Mouse (Mus musculus) small intestine, adult 2 months (tissue): Measurements from ENCODE around the gene Neurl1a.

Source experiments
- CTCF ChIP-seq: fragments of 200-500 bp; IDR thresholded peaks from 2 replicates; pipeline ENCODE4 v1.5.1; 2012; ENCODE audit warnings: low read depth, mild to moderate bottlenecking, control low read depth, inconsistent platforms, low read length, moderate library complexity, mixed read lengths; ENCODE audit not compliant: insufficient replicate concordance, insufficient read length; ENCODE audit errors: extremely low read depth
- POLR2A ChIP-seq: fragments of 200-500 bp; IDR thresholded peaks from 2 replicates; pipeline ENCODE4 v1.6.1; 2012; ENCODE audit warnings: low read depth, mild to moderate bottlenecking, control low read depth, inconsistent platforms, low read length, moderate library complexity

DNA sequence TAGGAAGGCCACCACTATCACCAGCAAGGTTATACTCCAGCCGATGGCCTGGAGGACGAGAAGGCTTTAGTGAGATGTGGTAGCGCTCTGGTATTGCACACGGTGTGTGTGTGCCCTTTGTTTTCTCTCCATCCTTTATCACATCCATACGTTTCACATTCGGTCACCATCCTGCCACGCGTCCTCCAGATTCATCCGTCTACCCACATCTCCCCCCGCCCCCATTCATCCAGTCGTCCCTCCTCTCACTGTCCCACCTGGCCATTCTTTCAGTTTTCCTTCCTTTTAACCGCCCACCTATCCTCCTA is 26.6 kb upstream of the Neurl1a start:
- TF ChIP-seq POLR2A (no peak), CTCF (no peak)
